Mouse (Mus musculus) testis, adult 2 months (tissue): ENCODE results near the gene Galnt2. TPM values are rescaled to one million over a fixed set of nuclear protein-coding genes. Genes with fewer than 3 reads are reported as not detected.
A peak's percentile ranks its signal among the peaks of the same experiment; 100 is the strongest.

ENCODE experiments used
- H3K27ac ChIP-seq: fragments of 200-500 bp; 2 replicates; pipeline ENCODE4 v1.5.1; 2012; ENCODE audit warnings: low read depth, low read length; ENCODE audit not compliant: control insufficient read depth, insufficient read depth
- H3K27me3 ChIP-seq: fragments of 200-500 bp; 2 replicates; pipeline ENCODE4 v1.6.1; 2012; ENCODE audit warnings: mild to moderate bottlenecking, low read length, moderate library complexity; ENCODE audit not compliant: control insufficient read depth, insufficient read depth
- H3K36me3 ChIP-seq: fragments of 200-500 bp; 2 replicates; pipeline ENCODE4 v1.6.1; 2012; ENCODE audit warnings: mild to moderate bottlenecking, low read length; ENCODE audit not compliant: control insufficient read depth, insufficient read depth
- H3K4me1 ChIP-seq: fragments of 200-500 bp; 2 replicates; pipeline ENCODE4 v1.6.1; 2012; ENCODE audit warnings: low read length; ENCODE audit not compliant: control insufficient read depth, insufficient read depth
- H3K4me3 ChIP-seq: fragments of 200-500 bp; 2 replicates; pipeline ENCODE4 v1.5.1; 2012; ENCODE audit warnings: low read depth, mild to moderate bottlenecking, low read length, moderate library complexity, mixed read lengths; ENCODE audit not compliant: control insufficient read depth
- CTCF ChIP-seq: fragments of 200-500 bp; IDR thresholded peaks from 2 replicates; pipeline ENCODE4 v1.5.1; 2012; ENCODE audit warnings: low read depth, mild to moderate bottlenecking, inconsistent platforms, low read length, moderate library complexity; ENCODE audit not compliant: control insufficient read depth, insufficient read depth, insufficient replicate concordance
- POLR2A ChIP-seq: fragments of 200-500 bp; IDR thresholded peaks from 2 replicates; pipeline ENCODE4 v1.6.1; 2012; ENCODE audit warnings: low read depth, mild to moderate bottlenecking, inconsistent platforms, low read length, moderate library complexity; ENCODE audit not compliant: control insufficient read depth
- polyA plus RNA-seq: library from polyadenylated mRNA; depleted of rRNA; stranded (reverse); fragments of >200 nt; gene quantifications from 2 replicates; pipeline ENCODE4 v1.2.3, GENCODE M21; 2012

Galnt2 gene
- polyA plus RNA-seq, 1 experiment, result 0.91 TPM

- TF ChIP-seq POLR2A (no peak), CTCF (no peak)
- H3K27ac ChIP-seq, result no peak overlapping the region
- H3K4me3 ChIP-seq, result no peak overlapping the region
- no peaks in the 10 kb centered on the region for H3K4me1 ChIP-seq
- no peaks in the 10 kb centered on the region for H3K27me3 ChIP-seq
- H3K36me3 ChIP-seq, result no peaks in the 10 kb centered on the region
These were observed 27.1 kb upstream of the Galnt2 start for GRCm38 (mm10) chr8:124204001-124204601.

- Histone ChIP-seq H3K36me3 (no peaks in the 10 kb centered on the region), H3K27me3 (no peaks in the 10 kb centered on the region), H3K4me1 (no peaks in the 10 kb centered on the region), H3K27ac (no peak overlapping the region), H3K4me3 (no peak overlapping the region)
- no peak for TF ChIP-seq POLR2A
- TF ChIP-seq CTCF, result no peak
These were observed 19.0 kb upstream of the Galnt2 start for GRCm38 (mm10) chr8:124212148-124212547.

GRCm38 (mm10) chr8:124216951-124217350, 14.2 kb upstream of the Galnt2 start:
- no peaks in the 10 kb centered on the region for H3K36me3 ChIP-seq
- no peak overlapping the region for H3K27ac ChIP-seq
- H3K4me3 ChIP-seq, result no peak overlapping the region
- H3K4me1 ChIP-seq, result peaks cover 6% of the 10 kb centered on the region
- TF ChIP-seq POLR2A (no peak), CTCF (no peak)
- H3K27me3 ChIP-seq, result no peaks in the 10 kb centered on the region

GRCm38 (mm10) chr8:124229883-124230282, 1.3 kb upstream of the Galnt2 start:
- TF ChIP-seq CTCF (no peak), POLR2A (no peak)
- Histone ChIP-seq H3K36me3 (no peaks in the 10 kb centered on the region), H3K4me3 (no peak overlapping the region), H3K27me3 (no peaks in the 10 kb centered on the region), H3K4me1 (peaks cover 13% of the 10 kb centered on the region), H3K27ac (no peak overlapping the region)

- TF ChIP-seq CTCF (no peak), POLR2A (no peak)
- H3K4me1 ChIP-seq, result peaks cover 13% of the 10 kb centered on the region
- H3K36me3 ChIP-seq, result no peaks in the 10 kb centered on the region
- H3K27me3 ChIP-seq, result no peaks in the 10 kb centered on the region
- no peak overlapping the region for H3K27ac ChIP-seq
- H3K4me3 ChIP-seq, result peak overlapping the region; percentile 33; the same call in 1 of the 2 replicates
These were observed 555 bp upstream of the Galnt2 start for GRCm38 (mm10) chr8:124230496-124231175.

- peaks cover 13% of the 10 kb centered on the region for H3K4me1 ChIP-seq
- TF ChIP-seq CTCF (no peak), POLR2A (no peak)
- no peak overlapping the region for H3K27ac ChIP-seq
- peak overlapping the region; percentile 75 for H3K4me3 ChIP-seq
- no peaks in the 10 kb centered on the region for H3K27me3 ChIP-seq
- H3K36me3 ChIP-seq, result no peaks in the 10 kb centered on the region
These were observed 491 bp downstream of the Galnt2 start for GRCm38 (mm10) chr8:124231485-124232279.

- Histone ChIP-seq H3K27me3 (no peaks in the 10 kb centered on the region), H3K36me3 (no peaks in the 10 kb centered on the region), H3K4me3 (peak overlapping the region; percentile 75; the same call in 1 of the 2 replicates), H3K4me1 (peaks cover 13% of the 10 kb centered on the region), H3K27ac (no peak overlapping the region)
- no peak for TF ChIP-seq POLR2A
- no peak for TF ChIP-seq CTCF
These were observed 1.0 kb downstream of the Galnt2 start for GRCm38 (mm10) chr8:124232280-124232600.
